Mouse (Mus musculus): ENCODE data around the gene Gm2696. TPM values are rescaled to one million over a fixed set of nuclear protein-coding genes. Genes with fewer than 3 reads are reported as not detected.
"Not testable (repeated sequence)": the region's sequence is repeated elsewhere in the genome, so short reads cannot be mapped to it uniquely, and the experiment has no call there.

The Gm2696 gene
- total RNA-seq (2021): not detected
- long read RNA-seq, experiment 1: 0 reads
- long read RNA-seq, experiment 2: 0 reads

- intact Hi-C loops (cut with DNase I; ENCODE audit: low total_unique reads): no loop called here
- no peak for DNase-seq
These were observed at the start of gene Gm2696 for GRCm38 (mm10) chr10:77814382-77814781. Gene Gm2696, plus strand, starts transcription at chr10:77814682.

GRCm38 (mm10) chr10:77769727-77770126, 44.8 kb upstream of the Gm2696 start:
- intact Hi-C loops (cut with DNase I; ENCODE audit: low total_unique reads): no loop called here
- DNase-seq: no peak

- DNase-seq; intact Hi-C loops (cut with DNase I; ENCODE audit: low total_unique reads): not testable (repeated sequence)
These were observed 43.3 kb upstream of the Gm2696 start, which contains the start of gene Gm3238 for GRCm38 (mm10) chr10:77771225-77771624. Gene Gm3238, minus strand, starts transcription at chr10:77771325.

- intact Hi-C loops (cut with DNase I; ENCODE audit: low total_unique reads); DNase-seq: not testable (repeated sequence)
These were observed 42.3 kb upstream of the Gm2696 start for GRCm38 (mm10) chr10:77772142-77772541.

- intact Hi-C loops (cut with DNase I; ENCODE audit: low total_unique reads); DNase-seq: not testable (repeated sequence)
These were observed 37.6 kb upstream of the Gm2696 start, which contains the start of gene Gm7138 for GRCm38 (mm10) chr10:77776844-77777243. Gene Gm7138, minus strand, starts transcription at chr10:77776944.

- DNase-seq; intact Hi-C loops (cut with DNase I; ENCODE audit: low total_unique reads): not testable (repeated sequence)
These were observed 32.0 kb upstream of the Gm2696 start, which contains the start of gene Gm3250 for GRCm38 (mm10) chr10:77782442-77782841. Gene Gm3250, minus strand, starts transcription at chr10:77782542.

GRCm38 (mm10) chr10:77783396-77783795, 31.1 kb upstream of the Gm2696 start:
- intact Hi-C loops (cut with DNase I; ENCODE audit: low total_unique reads); DNase-seq: not testable (repeated sequence)

DNA sequence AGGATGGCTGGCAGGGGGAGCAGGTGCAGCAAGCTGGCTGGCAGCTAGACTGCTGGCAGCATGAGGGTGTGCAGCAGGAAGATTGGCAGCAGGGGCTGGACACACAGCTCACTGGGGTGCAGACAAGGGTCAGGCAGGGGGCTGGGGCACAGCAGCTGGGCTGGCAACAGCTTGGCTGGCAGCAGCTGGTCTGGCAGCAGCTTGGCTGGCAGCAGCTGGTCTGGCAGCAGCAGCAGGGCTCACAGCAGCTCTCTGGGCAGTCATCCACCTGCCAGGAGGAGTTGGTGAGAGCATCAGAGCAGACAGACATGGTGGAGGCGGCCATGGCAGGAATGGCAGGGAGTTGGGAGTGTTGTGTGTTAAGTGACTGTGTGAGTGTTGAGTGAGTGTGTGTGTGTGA, 26.6 kb upstream of the Gm2696 start, which contains the start of gene Gm7137:
Gm7137 (minus strand) TSS at position 325 of the 400 bp plus-strand sequence.
- DNase-seq; intact Hi-C loops (cut with DNase I; ENCODE audit: low total_unique reads): not testable (repeated sequence)

DNA sequence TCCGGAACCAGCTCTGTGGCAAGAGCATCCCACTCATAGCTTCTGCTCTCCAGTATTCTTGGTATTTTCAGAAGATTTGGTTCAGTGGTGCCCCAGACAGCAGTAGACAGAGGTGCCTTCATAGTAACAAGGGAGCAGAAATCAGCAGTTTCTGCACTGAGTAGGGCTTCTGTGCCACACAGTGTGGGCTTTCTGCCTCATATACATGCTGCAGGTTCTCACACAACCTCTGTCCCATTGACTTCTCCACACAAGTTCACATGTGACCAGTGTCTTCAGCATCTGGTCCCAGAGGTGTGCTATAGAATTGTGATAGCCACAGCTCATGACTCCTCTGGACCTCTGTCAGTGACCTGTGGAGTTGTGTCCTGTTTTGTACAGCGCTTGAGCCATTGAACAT, 25.9 kb upstream of the Gm2696 start:
- intact Hi-C loops (cut with DNase I; ENCODE audit: low total_unique reads): no loop called here
- DNase-seq: no peak

GRCm38 (mm10) chr10:77794976-77795375, 19.5 kb upstream of the Gm2696 start, which contains the start of gene Gm9639:
Gene Gm9639, minus strand, starts transcription at chr10:77795076.
- intact Hi-C loops (cut with DNase I; ENCODE audit: low total_unique reads): no loop called here
- no peak for DNase-seq

- no peak for DNase-seq
These were observed 16.8 kb upstream of the Gm2696 start for GRCm38 (mm10) chr10:77797677-77798076.

GRCm38 (mm10) chr10:77798164-77798920, 16.1 kb upstream of the Gm2696 start:
- DNase-seq; intact Hi-C loops (cut with DNase I; ENCODE audit: low total_unique reads): not testable (repeated sequence)

More at GRCm38 (mm10) chr10:77797677-77798076, 16.8 kb upstream of the Gm2696 start:
- intact Hi-C loops (cut with DNase I; ENCODE audit: low total_unique reads): no loop called here

- DNase-seq: no peak
- intact Hi-C loops (cut with DNase I; ENCODE audit: low total_unique reads): no loop called here
These were observed 15.5 kb upstream of the Gm2696 start, which contains the start of gene Gm19668 for GRCm38 (mm10) chr10:77798921-77799508. Gene Gm19668, minus strand, starts transcription at chr10:77799133.

DNA sequence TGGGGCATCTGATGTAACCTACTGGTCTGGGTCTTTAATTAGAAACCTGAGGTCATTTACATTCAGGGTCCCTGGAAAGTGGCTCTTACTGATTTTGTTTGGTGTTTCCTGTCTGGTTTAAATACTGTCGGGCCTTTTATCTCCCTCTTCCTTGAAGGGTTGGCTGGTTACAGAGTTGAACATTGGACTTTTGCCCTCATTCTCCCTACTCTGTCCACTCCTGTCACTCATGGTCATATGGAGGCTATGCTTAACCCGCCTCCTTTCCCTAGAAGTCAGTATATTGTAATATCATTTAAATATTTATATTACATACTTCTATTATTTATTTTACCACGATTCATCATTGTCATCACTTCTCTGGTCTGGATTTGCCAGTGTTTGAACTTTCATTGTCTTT, 10.4 kb upstream of the Gm2696 start:
- no peak for DNase-seq
- intact Hi-C loops (cut with DNase I; ENCODE audit: low total_unique reads): no loop called here

DNA sequence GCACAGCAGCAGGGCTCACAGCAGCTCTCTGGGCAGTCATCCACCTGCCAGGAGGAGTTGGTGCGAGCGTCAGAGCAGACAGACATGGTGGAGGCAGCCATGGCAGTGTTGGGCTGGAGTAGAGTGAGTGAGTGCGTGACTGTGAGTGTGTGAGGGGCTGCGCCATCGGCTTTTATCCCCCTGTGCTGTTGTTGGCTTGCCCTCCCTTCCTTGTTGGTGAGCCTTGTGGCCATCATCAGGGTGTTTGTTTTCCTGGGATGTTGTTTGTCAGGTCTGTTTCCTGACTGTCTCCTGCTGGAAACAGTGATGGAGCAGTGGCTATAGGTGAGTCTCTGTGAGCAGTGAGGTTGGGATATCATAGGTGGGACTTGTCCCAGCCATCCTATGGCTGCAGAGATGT, 2.7 kb upstream of the Gm2696 start, which contains the start of gene Gm9507:
Gm9507 (minus strand) TSS at position 101 of the 400 bp plus-strand sequence.
- intact Hi-C loops (cut with DNase I; ENCODE audit: low total_unique reads): no loop called here

GRCm38 (mm10) chr10:77815514-77815913, 1.0 kb downstream of the Gm2696 start:
- no peak for DNase-seq
- intact Hi-C loops (cut with DNase I; ENCODE audit: low total_unique reads): no loop called here

More for the DNA sequence above, 2.7 kb upstream of the Gm2696 start, which contains the start of gene Gm9507:
- DNase-seq: no peak

- no peak for DNase-seq
- intact Hi-C loops (cut with DNase I; ENCODE audit: low total_unique reads): no loop called here
These were observed 4.0 kb downstream of the Gm2696 start for GRCm38 (mm10) chr10:77818523-77818922.

GRCm38 (mm10) chr10:77819203-77819602, 4.7 kb downstream of the Gm2696 start:
- intact Hi-C loops (cut with DNase I; ENCODE audit: low total_unique reads): no loop called here
- DNase-seq: no peak

DNA sequence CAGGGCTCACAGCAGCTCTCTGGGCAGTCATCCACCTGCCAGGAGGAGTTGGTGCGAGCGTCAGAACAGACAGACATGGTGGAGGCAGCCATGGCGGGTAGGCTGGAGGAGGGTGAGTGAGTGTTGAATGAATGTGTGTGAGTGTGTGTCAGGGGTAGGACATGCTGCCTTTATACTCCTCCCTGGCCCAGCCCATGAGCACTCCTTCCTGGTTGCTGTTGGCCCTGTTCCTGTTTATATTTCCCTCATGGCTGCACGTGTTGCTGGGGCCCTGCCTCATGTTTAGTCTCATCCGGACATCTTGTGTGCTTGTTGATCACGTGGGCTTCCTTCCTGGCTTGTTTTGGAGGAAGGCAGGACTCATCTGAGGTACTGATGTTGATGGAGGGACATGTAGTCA, 12.5 kb downstream of the Gm2696 start, which contains the start of gene Krtap10-4:
Krtap10-4 (minus strand) TSS at position 145 of the 400 bp plus-strand sequence.
- intact Hi-C loops (cut with DNase I; ENCODE audit: low total_unique reads): no loop called here
- DNase-seq: no peak

DNA sequence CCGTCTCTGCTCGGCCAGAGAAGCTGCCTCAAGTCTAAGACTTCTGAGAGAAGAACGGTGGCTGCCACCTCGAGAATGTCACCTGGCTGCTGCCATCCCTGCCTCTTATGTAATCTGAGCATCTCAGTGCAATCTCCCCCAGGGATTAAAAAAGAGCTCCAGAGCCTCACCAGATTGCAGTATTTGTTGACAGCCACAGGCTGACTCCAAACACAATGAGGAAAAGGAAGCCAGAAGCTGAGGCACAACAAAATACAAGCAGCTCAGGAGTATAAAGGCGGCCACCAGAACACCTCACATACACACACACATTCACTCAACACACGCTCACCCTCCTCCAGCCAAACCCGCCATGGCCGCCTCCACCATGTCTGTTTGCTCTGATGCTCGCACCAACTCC, 21.2 kb downstream of the Gm2696 start, which contains the start of gene Krtap10-10:
Krtap10-10 (plus strand) TSS at position 301 of the 400 bp plus-strand sequence.
- intact Hi-C loops (cut with DNase I; ENCODE audit: low total_unique reads): no loop called here
- no peak for DNase-seq
